Mouse (Mus musculus): ENCODE measurements around the gene Hectd4.

DNA sequence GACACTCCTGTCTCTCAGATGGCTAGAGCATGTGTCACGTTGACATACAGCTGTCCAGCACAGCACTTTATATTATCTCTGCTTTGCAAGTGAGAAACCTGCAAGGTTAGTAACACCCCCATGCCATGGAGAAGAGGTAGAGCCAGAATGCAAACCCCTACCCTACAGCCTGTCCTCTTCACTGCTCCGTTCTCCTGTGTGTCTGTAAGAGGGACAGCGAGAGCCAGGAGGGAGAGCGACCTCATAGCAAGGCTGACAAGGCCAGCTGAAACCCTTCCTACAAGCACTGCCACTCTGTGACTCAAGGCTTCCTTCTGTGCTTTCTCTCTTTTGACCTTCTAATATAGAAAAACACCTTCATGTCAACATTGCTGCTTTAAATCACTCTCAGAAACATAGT, 60.4 kb downstream of the Hectd4 start:
- TF ChIP-seq CTCF (IDR thresholded peaks at IDR 0.05; ENCODE audit: low read depth), result no peak
- TF ChIP-seq EP300 (IDR thresholded peaks at IDR 0.05; ENCODE audit: low read depth), result no peak

All from liver, postnatal 0 days (tissue).